Mouse (Mus musculus) olfactory bulb, adult 2 months (tissue): ENCODE results near the gene Slc25a53. TPM values are rescaled to one million over a fixed set of nuclear protein-coding genes. Genes with fewer than 3 reads are reported as not detected.
A peak's percentile ranks its signal among the peaks of the same experiment; 100 is the strongest.

ENCODE experiments used
- H3K27ac ChIP-seq: fragments of 200-500 bp; 2 replicates; pipeline ENCODE4 v1.5.1; 2012; ENCODE audit warnings: low read depth, low read length; ENCODE audit not compliant: insufficient read depth
- H3K4me1 ChIP-seq: fragments of 200-500 bp; 2 replicates; pipeline ENCODE4 v1.6.1; 2012; ENCODE audit warnings: low read length; ENCODE audit not compliant: control insufficient read depth, insufficient read depth
- H3K4me3 ChIP-seq: fragments of 200-500 bp; 2 replicates; pipeline ENCODE4 v1.5.1; 2012; ENCODE audit warnings: mild to moderate bottlenecking, low read depth, low read length, moderate library complexity; ENCODE audit not compliant: insufficient read depth
- CTCF ChIP-seq: fragments of 200-500 bp; IDR thresholded peaks from 2 replicates; pipeline ENCODE4 v1.5.1; 2012; ENCODE audit warnings: low read depth, mild to moderate bottlenecking, low read length, moderate library complexity; ENCODE audit not compliant: insufficient read depth
- POLR2A ChIP-seq: fragments of 200-500 bp; IDR thresholded peaks from 2 replicates; pipeline ENCODE4 v1.6.1; 2012; ENCODE audit warnings: mild to moderate bottlenecking, low read depth, low read length, moderate library complexity; ENCODE audit not compliant: insufficient read depth
- WGBS: fragments of 180-500 bp; shearing (Covaris S2); methylation state at CpG from one replicate; pipeline ENCODE4 v1.1.7; 2018; 5-methylcytosine and 5-hydroxymethylcytosine counted together
- polyA plus RNA-seq: library from polyadenylated mRNA; stranded (reverse); fragments of >200 nt; gene quantifications from 2 replicates; pipeline ENCODE4 v1.2.4, GENCODE M21; 2012; ENCODE audit warnings: low replicate concordance; ENCODE audit not compliant: missing spikeins, insufficient read depth, insufficient read length

Gene Slc25a53
- polyA plus RNA-seq, result not detected in 2 replicates

- H3K4me3 ChIP-seq, result peak within 1 kb of the TSS; percentile 99
- H3K27ac ChIP-seq, result peak within 1 kb of the TSS; percentile 100
- WGBS, result 20% methylated on average over 31 of the region's 31 CpGs
- TF ChIP-seq POLR2A (no peak), CTCF (no peak)
- H3K4me1 ChIP-seq, result no peaks in the 10 kb centered on the region
Observed at GRCm38 (mm10) chrX:137038000-137038483, at the start of gene Slc25a53. TSS of gene Slc25a53 (minus strand) at chrX:137038302.

GRCm38 (mm10) chrX:137063202-137063601 is 25.1 kb upstream of the Slc25a53 start:
- H3K27ac ChIP-seq, result no peak overlapping the region
- H3K4me1 ChIP-seq, result no peaks in the 10 kb centered on the region
- TF ChIP-seq POLR2A (no peak), CTCF (no peak)
- no peak overlapping the region for H3K4me3 ChIP-seq
- WGBS, result 60% methylated on average over 9 of the region's 9 CpGs

- WGBS, result 14% methylated on average over 61 of the region's 62 CpGs
- Histone ChIP-seq H3K27ac (no peak within 1 kb of the TSS; the same call in 1 of the 2 replicates), H3K4me1 (peaks cover 3% of the 10 kb centered on the region; the same call in 1 of the 2 replicates), H3K4me3 (peak within 1 kb of the TSS; percentile 93)
- peak; percentile 43; the same call in 1 of the 2 replicates for TF ChIP-seq CTCF
- TF ChIP-seq POLR2A, result no peak
Observed at GRCm38 (mm10) chrX:137049425-137050225, 11.5 kb upstream of the Slc25a53 start, which contains the start of gene Fam199x. TSS of gene Fam199x (plus strand) at chrX:137049594.

- peaks cover 3% of the 10 kb centered on the region; the same call in 1 of the 2 replicates for H3K4me1 ChIP-seq
- TF ChIP-seq CTCF (no peak), POLR2A (no peak)
- WGBS, result 20% methylated on average over 9 of the region's 11 CpGs
- H3K27ac ChIP-seq, result no peak overlapping the region; the same call in 1 of the 2 replicates
- peak overlapping the region; percentile 93 for H3K4me3 ChIP-seq
Observed at GRCm38 (mm10) chrX:137049060-137049424, 10.9 kb upstream of the Slc25a53 start.

- TF ChIP-seq POLR2A (no peak), CTCF (no peak)
- peak overlapping the region; percentile 100; the same call in 1 of the 2 replicates for H3K27ac ChIP-seq
- whole genome bisulfite sequencing, result 52% methylated on average over 7 of the region's 7 CpGs
Observed at GRCm38 (mm10) chrX:137038502-137038901, 400 bp upstream of the Slc25a53 start.

GRCm38 (mm10) chrX:137037470-137037999 is 567 bp downstream of the Slc25a53 start:
- TF ChIP-seq CTCF (no peak), POLR2A (no peak)
- no peak overlapping the region for H3K27ac ChIP-seq
- 16% methylated on average over 12 of the region's 12 CpGs for WGBS
- H3K4me1 ChIP-seq, result no peaks in the 10 kb centered on the region
- H3K4me3 ChIP-seq, result peak overlapping the region; percentile 99

More at GRCm38 (mm10) chrX:137038502-137038901, 400 bp upstream of the Slc25a53 start:
- peak overlapping the region; percentile 99 for H3K4me3 ChIP-seq
- no peaks in the 10 kb centered on the region for H3K4me1 ChIP-seq

GRCm38 (mm10) chrX:137034322-137034721 is 3.8 kb downstream of the Slc25a53 start:
- Histone ChIP-seq H3K4me3 (no peak overlapping the region), H3K4me1 (no peaks in the 10 kb centered on the region), H3K27ac (no peak overlapping the region)
- WGBS, result 67% methylated on average over 4 of the region's 4 CpGs
- no peak for TF ChIP-seq CTCF
- no peak for TF ChIP-seq POLR2A

GRCm38 (mm10) chrX:137031726-137032125 is 6.4 kb downstream of the Slc25a53 start:
- Histone ChIP-seq H3K4me1 (no peaks in the 10 kb centered on the region), H3K27ac (no peak overlapping the region), H3K4me3 (no peak overlapping the region)
- TF ChIP-seq POLR2A (no peak), CTCF (no peak)
- WGBS, result 90% methylated on average over 5 of the region's 5 CpGs

- 94% methylated on average over 8 of the region's 8 CpGs for WGBS
- TF ChIP-seq CTCF (no peak), POLR2A (no peak)
- Histone ChIP-seq H3K4me1 (no peaks in the 10 kb centered on the region), H3K4me3 (no peak overlapping the region), H3K27ac (no peak overlapping the region)
Observed at GRCm38 (mm10) chrX:137030916-137031315, 7.2 kb downstream of the Slc25a53 start.
